Mouse (Mus musculus) liver, postnatal 0 days (tissue): ENCODE data around the gene Tmem52.

ENCODE experiments used
- CTCF ChIP-seq: sonication (generic); IDR thresholded peaks from 2 replicates; pipeline ENCODE4 v1.5.1; 2016; ENCODE audit warnings: antibody characterized with exemption, low read depth
- EP300 ChIP-seq: IDR thresholded peaks from 2 replicates; pipeline ENCODE4 v1.6.1; 2016; ENCODE audit warnings: antibody characterized with exemption, low read depth, mild to moderate bottlenecking

- TF ChIP-seq CTCF (no peak), EP300 (no peak)
Measured at GRCm38 (mm10) chr4:155473319-155473718, 4.4 kb downstream of the Tmem52 start.
